Mouse (Mus musculus) testis, adult 2 months (tissue): Measurements from ENCODE around the gene Ctsh.

Experiments used
- CTCF ChIP-seq: fragments of 200-500 bp; IDR thresholded peaks from 2 replicates; pipeline ENCODE4 v1.5.1; 2012; ENCODE audit warnings: low read depth, mild to moderate bottlenecking, inconsistent platforms, low read length, moderate library complexity; ENCODE audit not compliant: control insufficient read depth, insufficient read depth, insufficient replicate concordance
- POLR2A ChIP-seq: fragments of 200-500 bp; IDR thresholded peaks from 2 replicates; pipeline ENCODE4 v1.6.1; 2012; ENCODE audit warnings: low read depth, mild to moderate bottlenecking, inconsistent platforms, low read length, moderate library complexity; ENCODE audit not compliant: control insufficient read depth

DNA sequence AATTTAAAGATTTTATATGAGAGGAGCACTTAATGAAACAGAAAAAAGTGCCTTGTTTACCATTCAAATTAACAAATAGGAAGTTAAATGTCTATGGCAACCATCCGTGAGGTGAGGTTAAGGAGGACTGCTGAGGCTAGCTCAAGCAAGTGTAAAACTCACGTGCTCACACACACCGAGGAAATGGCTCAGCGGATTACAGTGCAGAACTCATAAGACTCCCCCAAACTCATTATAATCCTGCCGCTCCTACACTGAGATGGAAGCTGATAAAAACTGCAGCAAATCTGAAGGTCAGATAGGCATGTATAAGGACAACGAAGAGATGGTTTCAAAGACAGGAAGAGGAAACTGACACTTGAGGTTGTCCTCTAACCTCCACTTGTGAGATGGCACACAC, 55.4 kb downstream of the Ctsh start:
- no peak for TF ChIP-seq CTCF
- no peak for TF ChIP-seq POLR2A
